Mouse (Mus musculus) bone marrow, adult 2 months (tissue): ENCODE measurements around the gene Auts2.

Source experiments
- CTCF ChIP-seq: fragments of 200-500 bp; IDR thresholded peaks from 2 replicates; pipeline ENCODE4 v1.5.1; 2011; ENCODE audit warnings: low read length, control low read depth; ENCODE audit not compliant: control insufficient read depth, insufficient read depth
- POLR2A ChIP-seq: fragments of 200-500 bp; IDR thresholded peaks from 2 replicates; pipeline ENCODE4 v1.6.1; 2011; ENCODE audit warnings: low read depth, mild to moderate bottlenecking, control low read depth, low read length, borderline replicate concordance; ENCODE audit not compliant: control insufficient read depth

GRCm38 (mm10) chr5:131435239-131435876 lies 1107.8 kb downstream of the Auts2 start:
- TF ChIP-seq CTCF = no peak
- no peak for TF ChIP-seq POLR2A
